Mouse (Mus musculus) urinary bladder, postnatal 14 days (tissue): ENCODE measurements at regions not wholly inside any gene's neighbourhood (a gene's known extent, or its start where the extent isn't known, plus 50 kb on each side); places are given as distances from the start of the nearest gene placed in this dataset.

ENCODE experiments used
- DNase-seq: peaks from one replicate; pipeline ENCODE4 v3.0.0; 2021; ENCODE audit warnings: low spot score

- no peak for DNase-seq
Observed at GRCm38 (mm10) chr17:54065187-54065795, 74.8 kb upstream of the Sult1c1 start.

DNA sequence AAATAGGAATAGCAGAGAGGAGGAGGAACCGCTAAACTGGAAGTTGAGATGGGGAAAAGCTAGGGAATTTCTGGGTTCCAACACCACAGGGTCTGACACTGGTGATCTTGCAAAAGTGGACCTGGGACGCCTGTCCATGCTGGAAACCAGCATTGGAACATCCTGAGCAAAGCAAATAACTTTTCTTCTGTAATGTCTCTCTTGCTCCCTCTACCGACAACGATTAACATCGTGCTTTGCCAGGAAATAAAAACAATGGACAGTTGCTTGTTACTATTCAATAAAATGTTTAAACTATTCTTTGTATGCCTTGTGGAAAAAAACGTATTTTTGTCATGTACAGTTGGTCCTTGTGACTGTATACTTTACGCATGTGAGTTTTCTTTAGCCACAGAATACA is 70.8 kb upstream of the Sult1c1 start:
- DNase-seq, result peak; percentile 4
